Mouse (Mus musculus) bone marrow, adult 2 months (tissue): ENCODE results near the gene Nrgn. TPM values are rescaled to one million over a fixed set of nuclear protein-coding genes. Genes with fewer than 3 reads are reported as not detected.

Source experiments
- H3K27ac ChIP-seq: fragments of 200-500 bp; 2 replicates; pipeline ENCODE4 v1.5.1; 2012; ENCODE audit warnings: low read depth, mild to moderate bottlenecking, control low read depth, inconsistent platforms, low read length; ENCODE audit not compliant: control insufficient read depth, poor library complexity, insufficient read depth
- H3K4me1 ChIP-seq: fragments of 200-500 bp; 2 replicates; pipeline ENCODE4 v1.6.1; 2011; ENCODE audit warnings: low read length; ENCODE audit not compliant: control insufficient read depth, insufficient read depth
- H3K4me3 ChIP-seq: fragments of 200-500 bp; replicated peaks from 2 replicates; pipeline ENCODE3; 2011; ENCODE audit warnings: mild to moderate bottlenecking, low read depth, low read length, control low read depth; ENCODE audit not compliant: control insufficient read depth
- CTCF ChIP-seq: fragments of 200-500 bp; IDR thresholded peaks from 2 replicates; pipeline ENCODE4 v1.5.1; 2011; ENCODE audit warnings: low read length, control low read depth; ENCODE audit not compliant: control insufficient read depth, insufficient read depth
- POLR2A ChIP-seq: fragments of 200-500 bp; IDR thresholded peaks from 2 replicates; pipeline ENCODE4 v1.6.1; 2011; ENCODE audit warnings: low read depth, mild to moderate bottlenecking, control low read depth, low read length, borderline replicate concordance; ENCODE audit not compliant: control insufficient read depth
- WGBS: fragments of 180-500 bp; shearing (Covaris S2); methylation state at CpG from one replicate; pipeline ENCODE4 v1.1.7; 2018; 5-methylcytosine and 5-hydroxymethylcytosine counted together
- polyA plus RNA-seq: library from polyadenylated mRNA; stranded (reverse); fragments of >200 nt; gene quantifications from 2 replicates; pipeline ENCODE4 v1.2.4, GENCODE M21; 2011; ENCODE audit warnings: low replicate concordance; ENCODE audit not compliant: missing spikeins, insufficient read depth, insufficient read length

Nrgn gene
- polyA plus RNA-seq, 1 experiment: 101 TPM

GRCm38 (mm10) chr9:37586718-37587117 is 34.0 kb upstream of the Nrgn start:
- WGBS: 83% methylated on average over 4 of the region's 4 CpGs
- Histone ChIP-seq H3K4me1 (no peaks in the 10 kb centered on the region), H3K27ac (no peak overlapping the region), H3K4me3 (no peak overlapping the region)
- TF ChIP-seq CTCF (no peak), POLR2A (no peak)

- no peak for TF ChIP-seq CTCF
- TF ChIP-seq POLR2A: no peak
- no peak overlapping the region for H3K4me3 ChIP-seq
- H3K4me1 ChIP-seq: no peaks in the 10 kb centered on the region
- WGBS: 75% methylated on average over 5 of the region's 5 CpGs
- no peak overlapping the region for H3K27ac ChIP-seq
Observed at GRCm38 (mm10) chr9:37583594-37583993, 30.9 kb upstream of the Nrgn start.

GRCm38 (mm10) chr9:37576436-37576930 is 23.8 kb upstream of the Nrgn start:
- Histone ChIP-seq H3K4me1 (no peaks in the 10 kb centered on the region; the same call in 1 of the 2 replicates), H3K27ac (no peak overlapping the region), H3K4me3 (no peak overlapping the region)
- TF ChIP-seq POLR2A (no peak), CTCF (no peak)
- 2% methylated on average over 14 of the region's 14 CpGs for WGBS

- H3K4me3 ChIP-seq: no peak overlapping the region
- no peak for TF ChIP-seq CTCF
- no peak for TF ChIP-seq POLR2A
- H3K4me1 ChIP-seq: no peaks in the 10 kb centered on the region; the same call in 1 of the 2 replicates
- H3K27ac ChIP-seq: no peak overlapping the region
- 26% methylated on average over 3 of the region's 3 CpGs for WGBS
Observed at GRCm38 (mm10) chr9:37572204-37572876, 19.6 kb upstream of the Nrgn start.

- H3K27ac ChIP-seq: no peak overlapping the region
- no peak overlapping the region for H3K4me3 ChIP-seq
- WGBS: 47% methylated on average over 2 of the region's 2 CpGs
- H3K4me1 ChIP-seq: no peaks in the 10 kb centered on the region; the same call in 1 of the 2 replicates
- TF ChIP-seq POLR2A: no peak
- no peak for TF ChIP-seq CTCF
Observed at GRCm38 (mm10) chr9:37569231-37569835, 16.6 kb upstream of the Nrgn start.

- no peak for TF ChIP-seq CTCF
- WGBS: 24% methylated on average over 4 of the region's 4 CpGs
- Histone ChIP-seq H3K4me1 (no peaks in the 10 kb centered on the region; the same call in 1 of the 2 replicates), H3K27ac (no peak overlapping the region), H3K4me3 (no peak overlapping the region)
Observed at GRCm38 (mm10) chr9:37568605-37569214, 16.0 kb upstream of the Nrgn start.

- H3K4me3 ChIP-seq: no peak overlapping the region
- peak overlapping the region; percentile 9; the same call in 1 of the 2 replicates for H3K27ac ChIP-seq
- 2% methylated on average over 15 of the region's 15 CpGs for WGBS
- no peak for TF ChIP-seq POLR2A
- no peak for TF ChIP-seq CTCF
- no peaks in the 10 kb centered on the region; the same call in 1 of the 2 replicates for H3K4me1 ChIP-seq
Observed at GRCm38 (mm10) chr9:37567892-37568604, 15.3 kb upstream of the Nrgn start.

GRCm38 (mm10) chr9:37567454-37567853 is 14.8 kb upstream of the Nrgn start:
- Histone ChIP-seq H3K4me3 (no peak overlapping the region), H3K27ac (no peak overlapping the region; the same call in 1 of the 2 replicates), H3K4me1 (no peaks in the 10 kb centered on the region; the same call in 1 of the 2 replicates)
- TF ChIP-seq CTCF (no peak), POLR2A (no peak)
- WGBS: 18% methylated on average over 5 of the region's 5 CpGs
